Mouse (Mus musculus): ENCODE results near the gene Gltpd2. TPM values are rescaled to one million over a fixed set of nuclear protein-coding genes. Genes with fewer than 3 reads are reported as not detected.
A peak's percentile ranks its signal among the peaks of the same experiment; 100 is the strongest.

Gene Gltpd2
- polyA plus RNA-seq, 1 experiment from 2014 or later, result 0.26 TPM

DNA sequence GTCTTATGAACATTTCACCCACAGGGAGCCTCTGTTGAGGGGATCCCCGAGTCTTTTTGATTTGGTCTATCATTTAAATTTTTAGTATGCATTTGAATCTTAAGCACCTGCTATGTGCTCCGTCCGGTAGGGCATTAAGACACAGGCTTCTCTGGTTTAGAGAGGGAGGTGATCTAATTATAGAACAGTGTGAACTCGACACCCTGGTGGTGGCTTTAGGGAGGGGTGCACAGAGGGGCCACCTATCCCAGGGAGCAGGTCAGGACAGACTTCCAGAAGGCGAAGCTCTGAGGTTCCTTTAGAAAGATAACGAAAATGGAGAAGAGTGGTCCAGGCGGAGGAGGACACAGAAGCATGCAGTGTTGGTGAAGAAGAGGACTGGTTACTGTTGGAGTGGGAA, 25.5 kb downstream of the Gltpd2 start:
- Histone ChIP-seq H3K4me3 (no peak overlapping the region), H3K9ac (no peak overlapping the region), H3K9me3 (no peaks in the 10 kb centered on the region), H3K27ac (replicated peaks) (no peak overlapping the region), H3K27me3 (no peaks in the 10 kb centered on the region), H3K4me2 (no peak overlapping the region), H3K36me3 (no peaks in the 10 kb centered on the region), H3K4me1 (replicated peaks) (peaks cover 12% of the 10 kb centered on the region)
- ATAC-seq (ENCODE audit: low FRiP score, low read depth), result no peak
- WGBS, result 75% methylated on average over 7 of the region's 7 CpGs

DNA sequence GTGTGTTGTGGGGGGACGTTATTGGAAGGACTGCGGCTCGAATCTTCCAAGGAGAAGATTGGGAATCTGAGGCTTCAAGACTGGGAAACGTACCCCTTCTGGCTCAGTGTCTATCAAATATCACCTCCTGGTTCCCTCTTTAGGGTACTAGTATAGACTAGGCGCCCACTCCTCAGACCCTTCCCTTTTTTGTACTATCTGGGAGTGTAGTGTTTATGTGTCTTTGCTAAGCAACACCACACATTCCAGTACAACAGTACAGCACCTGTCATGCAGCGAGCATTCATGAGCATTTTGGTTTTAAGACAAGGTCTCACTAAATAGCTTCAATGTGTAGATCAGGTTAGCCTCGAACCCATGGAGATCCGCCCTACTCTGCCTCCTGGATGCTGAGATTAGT, 32.5 kb downstream of the Gltpd2 start:
- H3K9ac ChIP-seq, result no peak overlapping the region
- ATAC-seq (ENCODE audit: low FRiP score, low read depth), result no peak
- no peak overlapping the region for H3K27ac ChIP-seq (replicated peaks)
- WGBS, result 89% methylated on average over 8 of the region's 8 CpGs
- no peaks in the 10 kb centered on the region for H3K9me3 ChIP-seq
- H3K4me1 ChIP-seq (replicated peaks), result no peaks in the 10 kb centered on the region
- H3K4me3 ChIP-seq, result no peak overlapping the region
- H3K36me3 ChIP-seq, result 0 out of 2 replicates have a peak, but pooled peaks cover 4% of the 10 kb centered on the region
- H3K4me2 ChIP-seq, result no peak overlapping the region
- no peaks in the 10 kb centered on the region for H3K27me3 ChIP-seq

DNA sequence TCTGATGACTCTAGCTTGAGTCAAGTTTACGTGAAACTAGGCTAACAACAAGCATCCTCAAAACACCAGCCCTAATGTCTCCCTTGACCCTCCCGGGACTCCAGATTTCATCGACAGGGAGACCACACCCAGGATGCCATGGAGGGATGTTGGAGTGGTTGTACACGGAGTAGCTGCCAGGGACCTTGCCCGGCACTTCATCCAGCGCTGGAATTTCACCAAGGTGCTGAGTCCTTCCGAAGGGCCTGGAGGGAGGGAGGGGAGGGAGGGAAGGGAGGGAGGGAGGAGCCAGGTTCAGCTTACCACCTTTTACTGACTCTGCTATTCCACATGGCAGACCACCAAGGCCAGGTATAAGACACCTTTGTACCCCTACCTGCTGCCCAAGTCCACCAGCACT, 34.9 kb downstream of the Gltpd2 start:
- H3K4me2 ChIP-seq, result no peak overlapping the region
- H3K9ac ChIP-seq, result no peak overlapping the region
- H3K9me3 ChIP-seq, result no peaks in the 10 kb centered on the region
- 20% methylated on average over 7 of the region's 7 CpGs for WGBS
- no peaks in the 10 kb centered on the region for H3K4me1 ChIP-seq (replicated peaks)
- no peak overlapping the region for H3K27ac ChIP-seq (replicated peaks)
- no peak for ATAC-seq (ENCODE audit: low FRiP score, low read depth)
- no peak overlapping the region for H3K4me3 ChIP-seq
- 0 out of 2 replicates have a peak, but pooled peaks cover 8% of the 10 kb centered on the region for H3K36me3 ChIP-seq
- H3K27me3 ChIP-seq, result no peaks in the 10 kb centered on the region

DNA sequence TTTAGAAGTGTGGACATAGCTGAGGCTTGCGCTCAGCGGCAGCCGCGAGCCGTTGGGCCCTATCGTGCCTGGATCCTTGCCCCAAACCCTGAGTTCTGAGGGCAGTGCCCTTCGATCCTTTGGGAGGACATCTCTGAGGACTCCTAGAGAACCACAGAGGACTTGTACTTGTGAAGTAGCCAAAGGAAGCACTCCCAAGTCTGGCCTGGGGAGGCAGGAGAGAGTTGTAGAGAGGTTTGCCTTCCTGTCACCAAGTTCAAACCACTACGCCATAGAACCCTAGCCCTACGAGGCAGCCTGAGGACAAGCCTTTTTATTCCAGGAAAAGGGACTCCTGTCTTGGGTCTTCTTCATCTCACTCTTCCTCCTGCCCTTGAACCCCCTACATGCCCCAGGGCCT, 38.5 kb downstream of the Gltpd2 start:
- no peak for ATAC-seq (ENCODE audit: low FRiP score, low read depth)
- H3K9me3 ChIP-seq, result no peaks in the 10 kb centered on the region
- H3K4me2 ChIP-seq, result no peak overlapping the region
- peaks cover 8% of the 10 kb centered on the region for H3K4me1 ChIP-seq (replicated peaks)
- 0 out of 2 replicates have a peak, but pooled peaks cover 8% of the 10 kb centered on the region for H3K36me3 ChIP-seq
- H3K9ac ChIP-seq, result no peak overlapping the region
- no peaks in the 10 kb centered on the region for H3K27me3 ChIP-seq
- 88% methylated on average over 9 of the region's 9 CpGs for WGBS
- no peak overlapping the region for H3K4me3 ChIP-seq
- no peak overlapping the region for H3K27ac ChIP-seq (replicated peaks)

GRCm38 (mm10) chr11:70561937-70562286, 42.9 kb downstream of the Gltpd2 start:
- WGBS, result 2% methylated on average over 2 of the region's 2 CpGs
- Histone ChIP-seq H3K9me3 (no peaks in the 10 kb centered on the region), H3K4me2 (peak overlapping the region; percentile 93), H3K4me1 (replicated peaks) (peaks cover 40% of the 10 kb centered on the region), H3K27ac (replicated peaks) (peak overlapping the region; percentile 89), H3K27me3 (no peaks in the 10 kb centered on the region), H3K4me3 (peak overlapping the region; percentile 99), H3K9ac (peak overlapping the region; percentile 54), H3K36me3 (0 out of 2 replicates have a peak, but pooled peaks cover under 1% of the 10 kb centered on the region)
- no peak; the same call in 1 of the 2 replicates for ATAC-seq (ENCODE audit: low FRiP score, low read depth)

GRCm38 (mm10) chr11:70562287-70562994, 43.4 kb downstream of the Gltpd2 start, which contains the start of gene Mink1:
Gene Mink1, plus strand, starts transcription at chr11:70562881.
- Histone ChIP-seq H3K9ac (peak within 1 kb of the TSS; percentile 95), H3K4me3 (peak within 1 kb of the TSS; percentile 99), H3K9me3 (no peaks in the 10 kb centered on the region), H3K4me2 (peak within 1 kb of the TSS; percentile 93), H3K27ac (replicated peaks) (peak within 1 kb of the TSS; percentile 89), H3K27me3 (no peaks in the 10 kb centered on the region), H3K36me3 (no peaks in the 10 kb centered on the region), H3K4me1 (replicated peaks) (peaks cover 42% of the 10 kb centered on the region)
- peak; percentile 95 for ATAC-seq (ENCODE audit: low FRiP score, low read depth)
- under 1% methylated on average over 39 of the region's 57 CpGs for WGBS

- H3K27ac ChIP-seq (replicated peaks), result peak overlapping the region; percentile 89
- WGBS, result 1% methylated on average over 14 of the region's 31 CpGs
- H3K4me2 ChIP-seq, result peak overlapping the region; percentile 93
- peak; percentile 36; the same call in 1 of the 2 replicates for ATAC-seq (ENCODE audit: low FRiP score, low read depth)
- peak overlapping the region; percentile 95 for H3K9ac ChIP-seq
- no peaks in the 10 kb centered on the region for H3K36me3 ChIP-seq
- peak overlapping the region; percentile 99 for H3K4me3 ChIP-seq
- H3K27me3 ChIP-seq, result no peaks in the 10 kb centered on the region
- H3K9me3 ChIP-seq, result no peaks in the 10 kb centered on the region
- peaks cover 42% of the 10 kb centered on the region for H3K4me1 ChIP-seq (replicated peaks)
Observed at GRCm38 (mm10) chr11:70562995-70563469, 44.0 kb downstream of the Gltpd2 start.

DNA sequence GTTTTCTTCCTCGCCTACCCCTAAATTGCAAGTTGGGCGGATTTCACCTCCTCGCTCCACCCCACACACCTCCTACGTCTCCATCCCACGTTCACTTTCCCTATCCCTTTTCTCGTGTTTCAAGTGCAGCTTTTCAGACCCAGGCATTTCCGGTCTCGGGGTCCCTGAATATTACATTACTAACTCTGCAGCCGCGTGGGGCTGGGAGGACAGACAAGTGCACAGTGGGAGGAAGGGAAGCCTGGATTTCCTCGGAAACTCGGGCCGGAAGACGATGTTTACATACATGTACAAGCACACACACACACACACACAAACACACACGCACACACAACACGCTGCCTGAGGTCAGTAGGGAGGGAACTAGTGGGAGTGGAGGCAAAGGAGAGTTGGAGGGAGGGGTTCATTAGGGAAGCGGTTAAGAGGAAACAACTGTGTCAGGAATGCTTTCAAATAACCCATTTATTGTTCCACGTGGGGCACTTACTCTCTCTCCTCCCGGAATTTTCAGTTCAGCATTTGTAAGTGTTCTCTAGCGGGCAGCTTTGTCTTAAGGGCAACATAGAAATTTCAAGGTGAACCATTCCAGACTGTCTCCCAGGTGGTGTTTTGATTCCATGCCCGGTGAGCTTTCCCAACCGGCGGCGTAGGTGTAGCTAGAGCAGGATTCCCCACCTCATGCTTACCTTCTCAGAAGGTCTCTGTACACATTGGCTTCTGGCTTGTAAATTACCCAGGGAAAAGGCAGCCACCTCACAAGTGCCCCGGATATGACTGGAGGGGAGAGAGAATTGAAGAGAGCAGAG, 44.7 kb downstream of the Gltpd2 start:
- Histone ChIP-seq H3K9me3 (no peaks in the 10 kb centered on the region), H3K4me2 (peak overlapping the region; percentile 93), H3K36me3 (no peaks in the 10 kb centered on the region), H3K27ac (replicated peaks) (peak overlapping the region; percentile 89), H3K4me1 (replicated peaks) (peaks cover 42% of the 10 kb centered on the region), H3K9ac (peak overlapping the region; percentile 95), H3K27me3 (no peaks in the 10 kb centered on the region), H3K4me3 (peak overlapping the region; percentile 99)
- 5% methylated on average over 25 of the region's 25 CpGs for WGBS
- ATAC-seq (ENCODE audit: low FRiP score, low read depth), result 0 out of 2 replicates have a peak, but pooled peaks have one; percentile 4

DNA sequence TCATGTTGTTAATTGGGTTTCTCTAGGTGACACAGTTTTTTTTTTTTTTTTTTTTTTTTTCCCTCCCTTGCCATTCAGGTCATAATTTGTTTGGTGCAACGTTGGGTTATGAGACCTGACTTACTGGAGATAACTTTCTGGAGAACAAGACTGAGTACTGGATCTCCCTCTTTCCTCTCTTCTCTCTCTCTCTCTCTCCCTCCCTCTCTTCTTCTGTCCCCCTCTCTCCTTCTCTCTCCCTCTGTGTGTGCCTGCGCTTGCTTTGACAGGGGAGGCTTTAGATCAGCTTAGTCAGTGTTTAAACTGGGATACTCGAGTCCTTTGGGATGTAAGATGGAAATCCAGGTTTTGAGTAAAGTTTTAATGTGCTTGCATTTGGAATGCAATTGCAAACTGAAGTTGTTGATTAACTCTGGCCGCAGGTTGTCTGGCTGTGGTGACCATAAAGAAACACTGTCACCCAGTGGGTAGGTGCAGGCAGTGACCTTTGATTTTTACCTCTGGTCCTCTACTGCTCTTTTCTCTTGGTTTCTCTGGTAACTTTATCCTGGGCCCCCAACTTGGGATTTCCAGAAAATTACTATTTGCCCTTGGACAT, 45.4 kb downstream of the Gltpd2 start:
- Histone ChIP-seq H3K36me3 (no peaks in the 10 kb centered on the region), H3K27me3 (no peaks in the 10 kb centered on the region), H3K27ac (replicated peaks) (no peak overlapping the region), H3K4me3 (peak overlapping the region; percentile 99), H3K9me3 (no peaks in the 10 kb centered on the region), H3K9ac (peak overlapping the region; percentile 95), H3K4me2 (peak overlapping the region; percentile 93), H3K4me1 (replicated peaks) (peaks cover 42% of the 10 kb centered on the region)
- 43% methylated on average over 4 of the region's 4 CpGs for WGBS
- no peak for ATAC-seq (ENCODE audit: low FRiP score, low read depth)

GRCm38 (mm10) chr11:70566586-70566985, 47.6 kb downstream of the Gltpd2 start:
- Histone ChIP-seq H3K27ac (replicated peaks) (no peak overlapping the region), H3K9me3 (no peaks in the 10 kb centered on the region), H3K4me2 (no peak overlapping the region), H3K4me1 (replicated peaks) (peaks cover 41% of the 10 kb centered on the region), H3K27me3 (no peaks in the 10 kb centered on the region), H3K9ac (no peak overlapping the region), H3K36me3 (no peaks in the 10 kb centered on the region), H3K4me3 (no peak overlapping the region)
- ATAC-seq (ENCODE audit: low FRiP score, low read depth), result no peak
- 52% methylated on average over 7 of the region's 7 CpGs for WGBS
